Mouse (Mus musculus): ENCODE data around the gene Bcas3. TPM values are rescaled to one million over a fixed set of nuclear protein-coding genes. Genes with fewer than 3 reads are reported as not detected.

Gene Bcas3
- polyA plus RNA-seq, 1 experiment from 2014 or later = 44.3 TPM

- peak; percentile 53 for DNase-seq (ENCODE audit: low spot score)
- no peak for ATAC-seq (ENCODE audit: insufficient read depth, low FRiP score, low TSS enrichment)
- 56% methylated on average over 11 of the region's 11 CpGs for WGBS
These were observed 77.9 kb downstream of the Bcas3 start for GRCm38 (mm10) chr11:85430743-85431448.

GRCm38 (mm10) chr11:85447375-85447774 lies 94.4 kb downstream of the Bcas3 start:
- no peak for DNase-seq (ENCODE audit: low spot score)
- Histone ChIP-seq H3K4me3 (ENCODE audit: low read depth, low read length) (no peak overlapping the region), H3K4me1 (ENCODE audit: control insufficient read depth, insufficient read depth, low read length) (no peaks in the 10 kb centered on the region), H3K36me3 (ENCODE audit: control insufficient read depth, insufficient read depth, low read length) (no peaks in the 10 kb centered on the region), H3K27me3 (ENCODE audit: control insufficient read depth, insufficient read depth, low read length) (no peaks in the 10 kb centered on the region), H3K27ac (ENCODE audit: low read depth, low read length) (no peak overlapping the region), H3K9ac (ENCODE audit: low read length) (no peak overlapping the region), H3K4me2 (ENCODE audit: low read depth) (no peak overlapping the region), H3K9me3 (ENCODE audit: control insufficient read depth, low read length) (no peaks in the 10 kb centered on the region)
- ATAC-seq (ENCODE audit: insufficient read depth, low FRiP score, low TSS enrichment) = no peak
- WGBS = 90% methylated on average over 5 of the region's 5 CpGs

More at GRCm38 (mm10) chr11:85430743-85431448, 77.9 kb downstream of the Bcas3 start:
- Histone ChIP-seq H3K9ac (ENCODE audit: low read length) (no peak overlapping the region), H3K4me3 (ENCODE audit: low read depth, low read length) (no peak overlapping the region), H3K9me3 (ENCODE audit: control insufficient read depth, low read length) (no peaks in the 10 kb centered on the region), H3K27me3 (ENCODE audit: control insufficient read depth, insufficient read depth, low read length) (no peaks in the 10 kb centered on the region), H3K4me1 (ENCODE audit: control insufficient read depth, insufficient read depth, low read length) (no peaks in the 10 kb centered on the region), H3K27ac (ENCODE audit: low read depth, low read length) (no peak overlapping the region), H3K4me2 (ENCODE audit: low read depth) (no peak overlapping the region), H3K36me3 (ENCODE audit: control insufficient read depth, insufficient read depth, low read length) (no peaks in the 10 kb centered on the region)

GRCm38 (mm10) chr11:85453598-85454304 lies 100.8 kb downstream of the Bcas3 start:
- Histone ChIP-seq H3K4me3 (ENCODE audit: low read depth, low read length) (no peak overlapping the region), H3K9me3 (ENCODE audit: control insufficient read depth, low read length) (no peaks in the 10 kb centered on the region)
- no peak for ATAC-seq (ENCODE audit: insufficient read depth, low FRiP score, low TSS enrichment)

GRCm38 (mm10) chr11:85454305-85454682 lies 101.3 kb downstream of the Bcas3 start:
- H3K4me3 ChIP-seq (ENCODE audit: low read depth, low read length) = no peak overlapping the region
- 88% methylated on average over 5 of the region's 5 CpGs for WGBS
- H3K36me3 ChIP-seq (ENCODE audit: control insufficient read depth, insufficient read depth, low read length) = no peaks in the 10 kb centered on the region
- H3K4me2 ChIP-seq (ENCODE audit: low read depth) = no peak overlapping the region
- no peaks in the 10 kb centered on the region for H3K27me3 ChIP-seq (ENCODE audit: control insufficient read depth, insufficient read depth, low read length)
- H3K4me1 ChIP-seq (ENCODE audit: control insufficient read depth, insufficient read depth, low read length) = no peaks in the 10 kb centered on the region
- H3K27ac ChIP-seq (ENCODE audit: low read depth, low read length) = no peak overlapping the region
- no peak for ATAC-seq (ENCODE audit: insufficient read depth, low FRiP score, low TSS enrichment)
- H3K9ac ChIP-seq (ENCODE audit: low read length) = no peak overlapping the region
- DNase-seq (ENCODE audit: low spot score) = no peak
- H3K9me3 ChIP-seq (ENCODE audit: control insufficient read depth, low read length) = no peaks in the 10 kb centered on the region

More at GRCm38 (mm10) chr11:85453598-85454304, 100.8 kb downstream of the Bcas3 start:
- Histone ChIP-seq H3K4me1 (ENCODE audit: control insufficient read depth, insufficient read depth, low read length) (no peaks in the 10 kb centered on the region), H3K4me2 (ENCODE audit: low read depth) (no peak overlapping the region), H3K9ac (ENCODE audit: low read length) (no peak overlapping the region), H3K27ac (ENCODE audit: low read depth, low read length) (no peak overlapping the region), H3K27me3 (ENCODE audit: control insufficient read depth, insufficient read depth, low read length) (no peaks in the 10 kb centered on the region), H3K36me3 (ENCODE audit: control insufficient read depth, insufficient read depth, low read length) (no peaks in the 10 kb centered on the region)
- no peak for DNase-seq (ENCODE audit: low spot score)
- WGBS = 80% methylated on average over 8 of the region's 8 CpGs

- no peak for ATAC-seq (ENCODE audit: insufficient read depth, low FRiP score, low TSS enrichment)
- Histone ChIP-seq H3K27me3 (ENCODE audit: control insufficient read depth, insufficient read depth, low read length) (no peaks in the 10 kb centered on the region), H3K4me1 (ENCODE audit: control insufficient read depth, insufficient read depth, low read length) (no peaks in the 10 kb centered on the region), H3K27ac (ENCODE audit: low read depth, low read length) (no peak overlapping the region), H3K36me3 (ENCODE audit: control insufficient read depth, insufficient read depth, low read length) (no peaks in the 10 kb centered on the region), H3K9ac (ENCODE audit: low read length) (no peak overlapping the region), H3K4me3 (ENCODE audit: low read depth, low read length) (no peak overlapping the region), H3K4me2 (ENCODE audit: low read depth) (no peak overlapping the region), H3K9me3 (ENCODE audit: control insufficient read depth, low read length) (no peaks in the 10 kb centered on the region)
- 83% methylated on average over 7 of the region's 7 CpGs for WGBS
- no peak for DNase-seq (ENCODE audit: low spot score)
These were observed 108.6 kb downstream of the Bcas3 start for GRCm38 (mm10) chr11:85461536-85461935.

GRCm38 (mm10) chr11:85469526-85469925 lies 116.6 kb downstream of the Bcas3 start:
- Histone ChIP-seq H3K9me3 (ENCODE audit: control insufficient read depth, low read length) (no peaks in the 10 kb centered on the region), H3K4me3 (ENCODE audit: low read depth, low read length) (no peak overlapping the region), H3K27ac (ENCODE audit: low read depth, low read length) (no peak overlapping the region), H3K9ac (ENCODE audit: low read length) (no peak overlapping the region), H3K4me1 (ENCODE audit: control insufficient read depth, insufficient read depth, low read length) (no peaks in the 10 kb centered on the region), H3K36me3 (ENCODE audit: control insufficient read depth, insufficient read depth, low read length) (no peaks in the 10 kb centered on the region), H3K4me2 (ENCODE audit: low read depth) (no peak overlapping the region), H3K27me3 (ENCODE audit: control insufficient read depth, insufficient read depth, low read length) (no peaks in the 10 kb centered on the region)
- DNase-seq (ENCODE audit: low spot score) (no peak), ATAC-seq (ENCODE audit: insufficient read depth, low FRiP score, low TSS enrichment) (no peak)
- 89% methylated on average over 1 of the region's 1 CpGs for WGBS

- 66% methylated on average over 4 of the region's 4 CpGs for WGBS
- Histone ChIP-seq H3K27me3 (ENCODE audit: control insufficient read depth, insufficient read depth, low read length) (no peaks in the 10 kb centered on the region), H3K36me3 (ENCODE audit: control insufficient read depth, insufficient read depth, low read length) (no peaks in the 10 kb centered on the region), H3K4me2 (ENCODE audit: low read depth) (no peak overlapping the region), H3K27ac (ENCODE audit: low read depth, low read length) (no peak overlapping the region), H3K9ac (ENCODE audit: low read length) (no peak overlapping the region), H3K4me3 (ENCODE audit: low read depth, low read length) (no peak overlapping the region), H3K9me3 (ENCODE audit: control insufficient read depth, low read length) (no peaks in the 10 kb centered on the region), H3K4me1 (ENCODE audit: control insufficient read depth, insufficient read depth, low read length) (no peaks in the 10 kb centered on the region)
- ATAC-seq (ENCODE audit: insufficient read depth, low FRiP score, low TSS enrichment) = no peak
- DNase-seq (ENCODE audit: low spot score) = no peak
These were observed 117.5 kb downstream of the Bcas3 start for GRCm38 (mm10) chr11:85470508-85470907.

- WGBS = 45% methylated on average over 12 of the region's 12 CpGs
- H3K9me3 ChIP-seq (ENCODE audit: control insufficient read depth, low read length) = no peaks in the 10 kb centered on the region
- no peaks in the 10 kb centered on the region for H3K4me1 ChIP-seq (ENCODE audit: control insufficient read depth, insufficient read depth, low read length)
- H3K9ac ChIP-seq (ENCODE audit: low read length) = no peak overlapping the region
- no peak overlapping the region for H3K4me2 ChIP-seq (ENCODE audit: low read depth)
- H3K4me3 ChIP-seq (ENCODE audit: low read depth, low read length) = no peak overlapping the region
- no peaks in the 10 kb centered on the region for H3K36me3 ChIP-seq (ENCODE audit: control insufficient read depth, insufficient read depth, low read length)
- peak; percentile 42 for DNase-seq (ENCODE audit: low spot score)
- no peak for ATAC-seq (ENCODE audit: insufficient read depth, low FRiP score, low TSS enrichment)
- H3K27ac ChIP-seq (ENCODE audit: low read depth, low read length) = no peak overlapping the region
- H3K27me3 ChIP-seq (ENCODE audit: control insufficient read depth, insufficient read depth, low read length) = no peaks in the 10 kb centered on the region
These were observed 121.4 kb downstream of the Bcas3 start for GRCm38 (mm10) chr11:85474326-85474725.
